Mouse (Mus musculus): ENCODE measurements around the gene Jmjd1c. TPM values are rescaled to one million over a fixed set of nuclear protein-coding genes. Genes with fewer than 3 reads are reported as not detected.

Jmjd1c gene
- polyA plus RNA-seq, 1 experiment from 2014 or later, result 40.8 TPM

DNA sequence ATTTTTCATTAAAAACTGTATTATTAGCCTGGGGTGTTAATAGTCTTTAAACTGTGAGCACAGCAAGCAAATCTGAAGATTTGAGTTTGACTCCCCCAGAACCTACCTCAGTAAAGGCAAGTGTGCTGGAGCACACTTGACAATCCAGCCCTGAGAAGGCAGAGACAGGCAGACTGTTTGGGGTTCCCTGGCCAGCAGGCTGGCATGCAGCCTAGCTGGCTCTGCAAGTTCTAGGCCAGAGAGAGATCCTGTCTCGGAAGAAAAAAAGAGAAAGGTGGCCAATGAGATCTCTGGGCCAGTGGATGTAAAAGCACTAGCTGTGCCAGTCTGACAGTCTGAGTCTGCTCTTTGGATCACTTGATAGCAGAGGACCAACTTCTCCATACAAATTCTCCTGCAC is 33.6 kb downstream of the Jmjd1c start:
- 77% methylated on average over 1 of the region's 1 CpGs for WGBS
- H3K4me3 ChIP-seq (replicated peaks; ENCODE audit: low read depth, low read length), result no peak overlapping the region
- ATAC-seq (replicated peaks; ENCODE audit: low FRiP score, low read depth) (no peak), DNase-seq (ENCODE audit: low spot score) (no peak)
- no peak for TF ChIP-seq CTCF (IDR thresholded peaks at IDR 0.05; ENCODE audit: low read depth)
- no peak overlapping the region for H3K4me2 ChIP-seq (ENCODE audit: low read length)
- H3K9me3 ChIP-seq (replicated peaks; ENCODE audit: low read length), result no peaks in the 10 kb centered on the region
- H3K27ac ChIP-seq, result no peak overlapping the region
- H3K36me3 ChIP-seq (ENCODE audit: insufficient read depth, low read length), result no peaks in the 10 kb centered on the region
- no peak overlapping the region for H3K9ac ChIP-seq (ENCODE audit: low read depth, low read length)
- H3K27me3 ChIP-seq (ENCODE audit: insufficient read depth, low read length), result no peaks in the 10 kb centered on the region
- peaks cover 3% of the 10 kb centered on the region; the same call in 1 of the 2 replicates for H3K4me1 ChIP-seq (replicated peaks; ENCODE audit: insufficient read depth, low read length)

GRCm38 (mm10) chr10:67131709-67132108 is 35.8 kb downstream of the Jmjd1c start:
- H3K27me3 ChIP-seq (ENCODE audit: insufficient read depth, low read length), result no peaks in the 10 kb centered on the region
- H3K27ac ChIP-seq, result no peak overlapping the region
- ATAC-seq (replicated peaks; ENCODE audit: low FRiP score, low read depth), result no peak
- no peaks in the 10 kb centered on the region for H3K9me3 ChIP-seq (replicated peaks; ENCODE audit: low read length)
- 84% methylated on average over 1 of the region's 1 CpGs for WGBS
- H3K4me1 ChIP-seq (replicated peaks; ENCODE audit: insufficient read depth, low read length), result peaks cover 3% of the 10 kb centered on the region; the same call in 1 of the 2 replicates
- no peak overlapping the region for H3K4me3 ChIP-seq (replicated peaks; ENCODE audit: low read depth, low read length)
- no peak for TF ChIP-seq CTCF (IDR thresholded peaks at IDR 0.05; ENCODE audit: low read depth)
- H3K9ac ChIP-seq (ENCODE audit: low read depth, low read length), result no peak overlapping the region
- no peak overlapping the region for H3K4me2 ChIP-seq (ENCODE audit: low read length)
- no peak for DNase-seq (ENCODE audit: low spot score)
- H3K36me3 ChIP-seq (ENCODE audit: insufficient read depth, low read length), result no peaks in the 10 kb centered on the region

DNA sequence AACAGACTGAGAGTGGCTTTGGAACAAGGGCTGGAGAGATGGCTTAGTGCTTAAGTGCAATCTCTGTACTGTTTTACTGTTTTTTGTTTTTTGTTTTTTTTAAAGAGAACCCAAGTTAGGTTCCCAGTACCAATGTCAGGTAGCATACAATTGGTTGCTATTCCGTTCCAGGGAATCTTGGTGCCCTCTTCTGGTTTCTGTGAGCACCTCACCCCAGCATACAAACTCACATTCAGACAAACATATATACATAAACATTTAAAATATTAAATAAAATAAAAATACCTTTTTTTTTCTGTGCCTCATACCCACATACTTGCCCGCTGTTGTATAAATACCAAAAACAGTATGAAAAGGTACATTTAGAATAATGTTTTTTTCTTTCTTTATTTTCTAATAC is 38.4 kb downstream of the Jmjd1c start:
- Histone ChIP-seq H3K9me3 (replicated peaks; ENCODE audit: low read length) (no peaks in the 10 kb centered on the region), H3K9ac (ENCODE audit: low read depth, low read length) (no peak overlapping the region), H3K4me3 (replicated peaks; ENCODE audit: low read depth, low read length) (no peak overlapping the region), H3K4me1 (replicated peaks; ENCODE audit: insufficient read depth, low read length) (peaks cover 3% of the 10 kb centered on the region; the same call in 1 of the 2 replicates), H3K27ac (no peak overlapping the region), H3K4me2 (ENCODE audit: low read length) (no peak overlapping the region), H3K36me3 (ENCODE audit: insufficient read depth, low read length) (no peaks in the 10 kb centered on the region), H3K27me3 (ENCODE audit: insufficient read depth, low read length) (no peaks in the 10 kb centered on the region)
- DNase-seq (ENCODE audit: low spot score), result no peak
- WGBS, result 98% methylated on average over 2 of the region's 2 CpGs
- no peak for ATAC-seq (replicated peaks; ENCODE audit: low FRiP score, low read depth)
- peak; percentile 44 for TF ChIP-seq CTCF (IDR thresholded peaks at IDR 0.05; ENCODE audit: low read depth)

DNA sequence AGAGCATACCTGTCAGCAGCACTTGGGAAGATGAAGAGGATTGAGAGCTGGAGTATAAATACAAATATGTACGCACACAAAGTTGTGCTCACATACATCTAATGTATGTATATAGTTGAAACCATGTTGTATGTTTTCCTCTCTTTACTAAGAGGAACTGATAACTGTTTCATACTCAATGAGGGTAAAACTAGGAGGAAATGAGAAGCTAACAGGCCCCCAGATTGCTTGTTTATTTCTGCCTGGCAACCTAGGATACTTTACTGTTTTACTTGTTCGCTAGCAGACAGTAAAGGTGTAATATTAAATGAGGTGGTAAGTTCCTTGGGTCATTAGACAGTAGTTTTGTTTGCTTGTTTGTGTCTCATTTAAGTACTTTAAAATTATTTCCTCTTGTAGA is 41.5 kb downstream of the Jmjd1c start:
- WGBS, result 82% methylated on average over 2 of the region's 2 CpGs

DNA sequence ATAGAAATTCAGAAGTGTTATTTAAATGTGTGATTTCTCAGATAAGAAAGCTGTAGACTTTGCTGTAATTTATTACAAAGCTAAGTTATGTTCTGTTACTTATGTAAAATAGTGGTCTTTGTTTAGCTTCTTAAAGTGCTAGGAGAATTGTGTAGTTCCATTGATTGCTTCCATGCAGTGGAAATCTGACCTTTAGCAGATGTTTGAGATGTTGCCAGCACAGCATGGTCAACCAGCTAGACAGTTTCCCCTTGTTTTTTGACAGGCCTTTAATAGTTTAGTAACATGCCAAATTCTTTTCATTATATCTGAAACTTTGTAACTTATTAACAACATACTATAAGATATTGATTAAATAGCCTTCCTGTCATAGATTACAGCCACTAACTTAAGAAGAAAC is 47.7 kb downstream of the Jmjd1c start:
- Histone ChIP-seq H3K4me3 (replicated peaks; ENCODE audit: low read depth, low read length) (no peak overlapping the region), H3K4me2 (ENCODE audit: low read length) (no peak overlapping the region), H3K36me3 (ENCODE audit: insufficient read depth, low read length) (no peaks in the 10 kb centered on the region), H3K9me3 (replicated peaks; ENCODE audit: low read length) (no peaks in the 10 kb centered on the region), H3K4me1 (replicated peaks; ENCODE audit: insufficient read depth, low read length) (no peaks in the 10 kb centered on the region), H3K9ac (ENCODE audit: low read depth, low read length) (no peak overlapping the region), H3K27me3 (ENCODE audit: insufficient read depth, low read length) (no peaks in the 10 kb centered on the region), H3K27ac (no peak overlapping the region)
- DNase-seq (ENCODE audit: low spot score) (no peak), ATAC-seq (replicated peaks; ENCODE audit: low FRiP score, low read depth) (no peak)
- no peak for TF ChIP-seq CTCF (IDR thresholded peaks at IDR 0.05; ENCODE audit: low read depth)

More for the DNA sequence above, 41.5 kb downstream of the Jmjd1c start:
- Histone ChIP-seq H3K27me3 (ENCODE audit: insufficient read depth, low read length) (no peaks in the 10 kb centered on the region), H3K4me3 (replicated peaks; ENCODE audit: low read depth, low read length) (no peak overlapping the region), H3K27ac (no peak overlapping the region), H3K4me2 (ENCODE audit: low read length) (no peak overlapping the region), H3K4me1 (replicated peaks; ENCODE audit: insufficient read depth, low read length) (no peaks in the 10 kb centered on the region), H3K9me3 (replicated peaks; ENCODE audit: low read length) (no peaks in the 10 kb centered on the region), H3K36me3 (ENCODE audit: insufficient read depth, low read length) (no peaks in the 10 kb centered on the region), H3K9ac (ENCODE audit: low read depth, low read length) (no peak overlapping the region)
- DNase-seq (ENCODE audit: low spot score) (no peak), ATAC-seq (replicated peaks; ENCODE audit: low FRiP score, low read depth) (no peak)
- no peak for TF ChIP-seq CTCF (IDR thresholded peaks at IDR 0.05; ENCODE audit: low read depth)

DNA sequence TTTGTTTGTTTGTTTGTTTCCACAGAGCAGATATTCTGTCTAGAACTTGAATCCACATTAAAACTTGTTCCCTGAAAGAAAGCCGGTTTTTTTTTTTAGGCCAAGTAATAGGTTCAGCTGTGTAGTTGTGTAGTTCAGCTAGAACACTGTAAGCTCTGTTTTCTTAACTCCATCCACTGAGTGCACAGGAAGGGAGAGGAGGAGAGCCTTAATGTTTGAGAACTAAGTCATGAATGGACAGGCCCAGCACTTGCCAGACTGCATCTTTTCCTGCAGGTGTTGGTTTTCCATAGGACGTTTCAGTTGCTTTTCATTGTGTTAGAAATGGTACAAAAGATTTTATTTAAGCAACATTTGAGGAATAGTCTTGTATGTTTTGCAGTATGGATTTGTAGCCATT is 48.3 kb downstream of the Jmjd1c start:
- Histone ChIP-seq H3K9ac (ENCODE audit: low read depth, low read length) (no peak overlapping the region), H3K36me3 (ENCODE audit: insufficient read depth, low read length) (no peaks in the 10 kb centered on the region), H3K9me3 (replicated peaks; ENCODE audit: low read length) (no peaks in the 10 kb centered on the region), H3K4me1 (replicated peaks; ENCODE audit: insufficient read depth, low read length) (no peaks in the 10 kb centered on the region), H3K27me3 (ENCODE audit: insufficient read depth, low read length) (no peaks in the 10 kb centered on the region), H3K4me2 (ENCODE audit: low read length) (no peak overlapping the region), H3K27ac (no peak overlapping the region), H3K4me3 (replicated peaks; ENCODE audit: low read depth, low read length) (no peak overlapping the region)
- ATAC-seq (replicated peaks; ENCODE audit: low FRiP score, low read depth) (no peak), DNase-seq (ENCODE audit: low spot score) (no peak)
- TF ChIP-seq CTCF (IDR thresholded peaks at IDR 0.05; ENCODE audit: low read depth), result no peak
- 51% methylated on average over 2 of the region's 2 CpGs for WGBS

DNA sequence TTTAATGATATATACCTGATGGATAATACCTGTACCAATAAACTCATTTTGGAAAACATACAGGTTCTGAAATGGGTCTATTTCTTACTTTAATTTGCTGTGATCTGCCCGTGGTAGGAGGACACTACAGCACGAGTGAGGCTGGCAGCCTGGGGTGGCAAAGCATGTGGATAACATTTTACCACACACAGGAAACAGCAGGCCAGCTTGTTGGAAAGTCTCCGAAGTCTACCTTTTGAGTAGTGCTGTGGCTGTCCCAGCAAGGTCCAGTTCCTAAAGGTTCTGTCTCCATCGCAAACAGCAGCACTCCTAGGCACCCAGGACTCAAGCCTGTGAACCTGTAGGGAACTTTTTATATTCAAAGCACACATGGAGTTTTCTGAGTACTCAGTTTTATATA is 49.7 kb downstream of the Jmjd1c start:
- 81% methylated on average over 4 of the region's 4 CpGs for WGBS
- Histone ChIP-seq H3K9ac (ENCODE audit: low read depth, low read length) (no peak overlapping the region), H3K4me2 (ENCODE audit: low read length) (no peak overlapping the region), H3K4me1 (replicated peaks; ENCODE audit: insufficient read depth, low read length) (no peaks in the 10 kb centered on the region), H3K27me3 (ENCODE audit: insufficient read depth, low read length) (no peaks in the 10 kb centered on the region), H3K4me3 (replicated peaks; ENCODE audit: low read depth, low read length) (no peak overlapping the region), H3K36me3 (ENCODE audit: insufficient read depth, low read length) (no peaks in the 10 kb centered on the region), H3K9me3 (replicated peaks; ENCODE audit: low read length) (no peaks in the 10 kb centered on the region), H3K27ac (no peak overlapping the region)
- DNase-seq (ENCODE audit: low spot score), result no peak
- no peak for ATAC-seq (replicated peaks; ENCODE audit: low FRiP score, low read depth)
- TF ChIP-seq CTCF (IDR thresholded peaks at IDR 0.05; ENCODE audit: low read depth), result no peak
